Mouse (Mus musculus): Measurements from ENCODE around the gene Zc3h8. TPM values are rescaled to one million over a fixed set of nuclear protein-coding genes. Genes with fewer than 3 reads are reported as not detected.

The Zc3h8 gene
- polyA plus RNA-seq (2014; fragmentation: Illumina TruSeq; extraction: RNeasy Lipid Tissue Mini Kit (QIAGEN cat#74804); ENCODE audit: low replicate concordance): 6.3 TPM

GRCm38 (mm10) chr2:128943538-128944528, at the start of gene Zc3h8:
Gene Zc3h8, minus strand, starts transcription at chr2:128944077.

DNA sequence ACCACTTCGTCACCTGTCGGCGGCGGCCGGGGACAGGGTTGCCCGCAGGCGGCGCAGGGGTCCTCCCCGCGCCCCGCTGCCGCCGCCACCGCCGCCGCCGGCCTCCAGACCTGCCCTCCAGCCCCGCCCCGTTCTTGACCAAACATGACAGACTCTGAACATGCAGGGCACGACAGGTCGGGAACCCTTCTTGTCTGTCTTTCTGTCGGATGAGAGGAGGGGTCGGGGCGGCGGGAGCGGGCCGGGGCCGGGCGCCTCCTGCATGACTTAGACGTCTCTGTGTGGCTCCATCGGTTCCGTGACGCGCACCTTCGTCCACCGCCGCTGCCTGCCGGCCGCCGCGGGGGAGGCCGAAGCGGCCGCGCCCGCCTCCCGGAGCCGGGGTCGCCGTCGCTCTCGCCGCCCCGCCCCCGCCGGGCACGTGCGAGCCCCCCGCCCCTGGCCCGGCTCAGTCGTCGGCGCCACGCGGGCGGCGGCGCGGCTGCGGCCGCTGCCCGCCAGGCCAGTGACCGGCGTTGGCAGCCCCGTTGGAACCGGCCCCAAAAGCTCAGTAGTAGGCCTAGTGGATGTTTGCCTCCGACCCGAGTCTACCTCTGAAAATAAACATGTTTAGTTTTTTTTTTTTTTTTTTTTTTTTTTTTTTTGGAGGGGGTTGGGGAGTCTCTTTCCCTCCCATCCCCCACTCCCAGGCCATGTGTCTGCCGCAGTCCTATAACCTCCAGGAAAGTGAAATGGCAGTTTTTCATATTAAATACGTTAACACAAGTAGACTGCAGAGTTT, 24.0 kb upstream of the Zc3h8 start, which contains the start of gene Gm10762:
TSS of gene Gm10762 (minus strand) at position 65 of the 781 bp plus-strand sequence.

GRCm38 (mm10) chr2:128966641-128967580, 23.0 kb upstream of the Zc3h8 start, which contains the start of gene Zc3h6:
Gene Zc3h6, plus strand, starts transcription at chr2:128967402.

Other genes with a start within 250 kb of the Zc3h8 start
- 107 TPM for gene Mertk, start 245.1 kb downstream of the Zc3h8 start, polyA plus RNA-seq (2014; fragmentation: Illumina TruSeq; extraction: RNeasy Lipid Tissue Mini Kit (QIAGEN cat#74804); ENCODE audit: low replicate concordance)
- gene Tmem87b, start 126.0 kb downstream of the Zc3h8 start, polyA plus RNA-seq (2014; fragmentation: Illumina TruSeq; extraction: RNeasy Lipid Tissue Mini Kit (QIAGEN cat#74804); ENCODE audit: low replicate concordance): 106 TPM
- gene Fbln7, start 81.1 kb downstream of the Zc3h8 start, polyA plus RNA-seq (2014; fragmentation: Illumina TruSeq; extraction: RNeasy Lipid Tissue Mini Kit (QIAGEN cat#74804); ENCODE audit: low replicate concordance): 2.2 TPM
- 5.0 TPM for gene Zc3h6, start 23.3 kb upstream of the Zc3h8 start, polyA plus RNA-seq (2014; fragmentation: Illumina TruSeq; extraction: RNeasy Lipid Tissue Mini Kit (QIAGEN cat#74804); ENCODE audit: low replicate concordance)
- gene Gm10762, start 23.6 kb upstream of the Zc3h8 start, polyA plus RNA-seq (2014; fragmentation: Illumina TruSeq; extraction: RNeasy Lipid Tissue Mini Kit (QIAGEN cat#74804); ENCODE audit: low replicate concordance): 3.0 TPM
- gene Vinac1, start 104.1 kb upstream of the Zc3h8 start, polyA plus RNA-seq (2014; fragmentation: Illumina TruSeq; extraction: RNeasy Lipid Tissue Mini Kit (QIAGEN cat#74804); ENCODE audit: low replicate concordance): not detected
- gene Ttl, start 121.9 kb upstream of the Zc3h8 start, polyA plus RNA-seq (2014; fragmentation: Illumina TruSeq; extraction: RNeasy Lipid Tissue Mini Kit (QIAGEN cat#74804); ENCODE audit: low replicate concordance): 3.1 TPM
- gene Polr1b, start 156.9 kb upstream of the Zc3h8 start, polyA plus RNA-seq (2014; fragmentation: Illumina TruSeq; extraction: RNeasy Lipid Tissue Mini Kit (QIAGEN cat#74804); ENCODE audit: low replicate concordance): 1.7 TPM
- gene Chchd5, start 185.6 kb upstream of the Zc3h8 start, polyA plus RNA-seq (2014; fragmentation: Illumina TruSeq; extraction: RNeasy Lipid Tissue Mini Kit (QIAGEN cat#74804); ENCODE audit: low replicate concordance): 2.6 TPM